In the genomic region with DNA sequence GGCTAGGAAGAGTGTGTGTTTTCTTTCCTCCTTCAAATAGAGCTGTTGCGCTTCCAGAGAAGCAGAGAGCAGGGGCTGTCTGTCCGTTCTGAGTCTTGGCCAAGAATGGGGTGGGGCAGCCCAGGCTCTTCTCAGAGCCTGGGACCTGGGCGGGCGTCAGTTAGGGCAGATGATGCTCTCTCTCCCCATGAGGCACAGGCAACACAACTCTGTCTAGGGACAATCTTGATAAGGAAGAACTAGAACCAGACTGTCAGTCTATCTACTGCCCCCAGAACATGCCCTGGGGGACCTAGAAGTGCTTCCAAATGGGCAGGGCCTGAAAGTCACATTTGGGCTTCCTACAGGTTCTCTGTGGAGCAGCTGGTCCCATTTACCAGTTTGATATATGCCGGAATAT, we compare ENCODE assay signal across 23 mouse cellular contexts. TPM values are rescaled to one million over a fixed set of nuclear protein-coding genes. Genes with fewer than 3 reads are reported as not detected.
DNase-seq lines count a peak whose midpoint lies in the region; ATAC-seq and TF ChIP-seq lines count a peak whose summit lies in the region.
"Had no signal": no experiment of that assay in that cellular context is flagged by ENCODE, and none has a peak within 500 bp of the region (broad histone marks: within the 10 kb centered on the region; RNA-seq: fewer than 3 reads in every experiment).

No protein-coding gene starts in this region.

- no peak for TF ChIP-seq CTCF in bone marrow, adult 2 months (IDR thresholded peaks at IDR 0.05; ENCODE audit: control insufficient read depth, insufficient read depth, low read length)
- TF ChIP-seq CTCF in liver, embryonic 14.5 days (IDR thresholded peaks at IDR 0.05; ENCODE audit: low read depth) = no peak

- no peaks in the 10 kb centered on the region for H3K9me3 ChIP-seq in liver, embryonic 14.5 days (ENCODE audit: control insufficient read depth, low read length)
- no peaks in the 10 kb centered on the region for H3K9me3 ChIP-seq in neural tube, embryonic 15.5 days (replicated peaks)
- H3K9me3 ChIP-seq: embryonic facial prominence, embryonic 15.5 days; forebrain, embryonic 10.5 days; heart, embryonic 13.5 days; hindbrain, embryonic 15.5 days had no signal

- TF ChIP-seq EP300 in liver, embryonic 14.5 days (IDR thresholded peaks at IDR 0.05; ENCODE audit: low read depth) = no peak

- H3K4me3 ChIP-seq in bone marrow, adult 2 months (replicated peaks; ENCODE audit: control insufficient read depth, low read depth, low read length) = no peak overlapping the region
- no peak overlapping the region for H3K4me3 ChIP-seq in liver, embryonic 14.5 days (ENCODE audit: insufficient read depth in 1 of 2, low read depth in 2 of 2, low read length in 2 of 2)
- H3K4me3 ChIP-seq in neural tube, embryonic 15.5 days (replicated peaks) = no peak overlapping the region
- H3K4me3 ChIP-seq: embryonic facial prominence, embryonic 15.5 days; erythroblast, embryonic 14.5 days; forebrain, embryonic 10.5 days; gastrocnemius, adult 2 months; heart, embryonic 13.5 days; hindbrain, embryonic 15.5 days had no signal

- H3K4me2 ChIP-seq in liver, embryonic 14.5 days (ENCODE audit: low read depth) = no peak overlapping the region
- H3K4me2 ChIP-seq in neural tube, embryonic 15.5 days = no peak overlapping the region
- H3K4me2 ChIP-seq: embryonic facial prominence, embryonic 15.5 days; heart, embryonic 13.5 days; hindbrain, embryonic 15.5 days had no signal

- H3K4me1 ChIP-seq in bone marrow, adult 2 months (ENCODE audit: control insufficient read depth, insufficient read depth, low read length) = peaks cover 5% of the 10 kb centered on the region; the same call in 1 of the 2 replicates
- H3K4me1 ChIP-seq in liver, embryonic 14.5 days (replicated peaks; ENCODE audit: control insufficient read depth in 2 of 2, insufficient read depth in 2 of 2, low read length in 1 of 2) = 0 out of 4 replicates have a peak, but pooled peaks cover 0 to 2% of the 10 kb centered on the region in 2 experiments
- no peaks in the 10 kb centered on the region for H3K4me1 ChIP-seq in neural tube, embryonic 15.5 days
- H3K4me1 ChIP-seq: embryonic facial prominence, embryonic 15.5 days; forebrain, embryonic 10.5 days; heart, embryonic 13.5 days; hindbrain, embryonic 15.5 days had no signal

- no peaks in the 10 kb centered on the region for H3K27me3 ChIP-seq in liver, embryonic 14.5 days (ENCODE audit: control insufficient read depth, insufficient read depth, low read length)
- no peaks in the 10 kb centered on the region for H3K27me3 ChIP-seq in neural tube, embryonic 15.5 days (replicated peaks)
- H3K27me3 ChIP-seq: CH12.LX; embryonic facial prominence, embryonic 15.5 days; heart, embryonic 13.5 days; hindbrain, embryonic 15.5 days had no signal

- peak; percentile 71 for ATAC-seq in liver, embryonic 14.5 days (ENCODE audit: insufficient read depth)
- peak; percentile 87 for ATAC-seq in megakaryocyte progenitor cell, adult 5-6 weeks (replicated peaks; ENCODE audit: poor library complexity)
- no peak for ATAC-seq in neural tube, embryonic 15.5 days (ENCODE audit: low FRiP score)
- ATAC-seq: forebrain, embryonic 14.5 days had no signal

- H3K27ac ChIP-seq in bone marrow, adult 2 months (ENCODE audit: control insufficient read depth, insufficient read depth, low read depth, low read length, poor library complexity) = peak overlapping the region; percentile 32; the same call in 1 of the 2 replicates
- H3K27ac ChIP-seq in liver, embryonic 14.5 days = no peak overlapping the region
- H3K27ac ChIP-seq in neural tube, embryonic 15.5 days (replicated peaks) = no peak overlapping the region
- H3K27ac ChIP-seq: embryonic facial prominence, embryonic 15.5 days; forebrain, embryonic 10.5 days; gastrocnemius, adult 2 months; heart, embryonic 13.5 days; hindbrain, embryonic 15.5 days had no signal

- no peak for TF ChIP-seq POLR2A in bone marrow, adult 2 months (IDR thresholded peaks at IDR 0.05; ENCODE audit: borderline replicate concordance, control insufficient read depth, low read depth, low read length)

- peaks cover 19% of the 10 kb centered on the region for H3K36me3 ChIP-seq in liver, embryonic 14.5 days (replicated peaks; ENCODE audit: control insufficient read depth, insufficient read depth, low read depth)
- H3K36me3 ChIP-seq in neural tube, embryonic 15.5 days = peaks cover 80% of the 10 kb centered on the region

- no peak overlapping the region for H3K9ac ChIP-seq in liver, embryonic 14.5 days (replicated peaks)
- H3K9ac ChIP-seq in neural tube, embryonic 15.5 days (replicated peaks) = no peak overlapping the region
- H3K9ac ChIP-seq: embryonic facial prominence, embryonic 15.5 days; heart, embryonic 13.5 days; hindbrain, embryonic 15.5 days had no signal

- peak; percentile 26 for DNase-seq in liver
- no peak for DNase-seq in liver, embryonic 14.5 days (ENCODE audit: low read depth in 3 of 3, low spot score in 3 of 3)
- no peak for DNase-seq in retina, embryonic 14.5 days (ENCODE audit: low spot score)
- DNase-seq in adrenal gland, postnatal 14 days = no peak
- DNase-seq: adrenal gland, adult 2 months; adrenal gland, postnatal 36 days; cerebellum, adult 18-20 months; cerebellum, postnatal 10 days; embryo, embryonic 11 days; gastrocnemius, adult 2 months; gastrocnemius, postnatal 25 days; heart, postnatal 36 days had no signal

- WGBS in bone marrow, adult 2 months = 77% methylated on average over 5 of the region's 5 CpGs
- WGBS in liver, embryonic 14.5 days (ENCODE audit: insufficient replicate concordance) = 39% methylated on average over 5 of the region's 5 CpGs
- WGBS in neural tube, embryonic 15.5 days = 91% methylated on average over 5 of the region's 5 CpGs

RNA-seq across cellular contexts. Expression of a gene that starts 33.9 kb away (rescaled TPM):
- polyA plus RNA-seq in bone marrow, adult 2 months (2011; ENCODE audit: insufficient read depth, insufficient read length, low replicate concordance, missing spikeins) = 19.1 and 36.1 TPM in 2 replicates
- 11.2 and 18.3 TPM in 2 replicates for polyA plus RNA-seq in liver, embryonic 14.5 days (2012; rRNA removed)
- 21.9 and 24.2 TPM in 2 replicates for polyA plus RNA-seq in liver, embryonic 14.5 days (2014; fragmentation: Nextera tagmentation; extraction: Ambion mirVana)
- total RNA-seq in megakaryocyte progenitor cell, adult 5-6 weeks (2015) = 48.4 and 58.5 TPM in 2 replicates
- total RNA-seq in megakaryocyte progenitor cell, adult 5-6 weeks (2017) = 46.8 and 48.4 TPM in 2 replicates
- polyA plus RNA-seq in neural tube, embryonic 15.5 days (2015; fragmentation: Nextera tagmentation; extraction: Ambion mirVana) = 81.3 and 84.7 TPM in 2 replicates
- 59.7 and 62.8 TPM in 2 replicates for total RNA-seq in adrenal gland, postnatal 14 days (2021)

RNA-seq across cellular contexts. Expression of a gene that starts 33.9 kb away (rescaled TPM):
- 29.5 and 44.4 TPM in 2 replicates for polyA plus RNA-seq in bone marrow, adult 2 months (2011; ENCODE audit: insufficient read depth, insufficient read length, low replicate concordance, missing spikeins)
- 47.9 and 77.4 TPM in 2 replicates for polyA plus RNA-seq in liver, embryonic 14.5 days (2012; rRNA removed)
- polyA plus RNA-seq in liver, embryonic 14.5 days (2014; fragmentation: Nextera tagmentation; extraction: Ambion mirVana) = 84.1 and 85.7 TPM in 2 replicates
- total RNA-seq in megakaryocyte progenitor cell, adult 5-6 weeks (2015) = 73.1 and 84.3 TPM in 2 replicates
- 99.3 and 118 TPM in 2 replicates for total RNA-seq in megakaryocyte progenitor cell, adult 5-6 weeks (2017)
- 77.1 and 94.0 TPM in 2 replicates for polyA plus RNA-seq in neural tube, embryonic 15.5 days (2015; fragmentation: Nextera tagmentation; extraction: Ambion mirVana)
- total RNA-seq in adrenal gland, postnatal 14 days (2021) = 40.9 and 44.2 TPM in 2 replicates

RNA-seq across cellular contexts. Expression of a gene that starts 44.6 kb away (rescaled TPM):
- polyA plus RNA-seq in bone marrow, adult 2 months (2011; ENCODE audit: insufficient read depth, insufficient read length, low replicate concordance, missing spikeins) = 0.47 TPM in 1 of 2 replicates, not detected in the other
- 0.02 TPM in 1 of 2 replicates, not detected in the other for polyA plus RNA-seq in liver, embryonic 14.5 days (2012; rRNA removed)
- polyA plus RNA-seq in liver, embryonic 14.5 days (2014; fragmentation: Nextera tagmentation; extraction: Ambion mirVana) = 0.18 TPM in 1 of 2 replicates, not detected in the other
- not detected in 2 replicates for total RNA-seq in megakaryocyte progenitor cell, adult 5-6 weeks (2015)
- 0.04 TPM in 1 of 2 replicates, not detected in the other for total RNA-seq in megakaryocyte progenitor cell, adult 5-6 weeks (2017)
- 0.59 and 0.66 TPM in 2 replicates for polyA plus RNA-seq in neural tube, embryonic 15.5 days (2015; fragmentation: Nextera tagmentation; extraction: Ambion mirVana)
- 0.70 and 0.86 TPM in 2 replicates for total RNA-seq in adrenal gland, postnatal 14 days (2021)
- total RNA-seq: heart, adult 8-10 months; heart, postnatal 36 days had no signal

RNA-seq across cellular contexts. Expression of a gene that starts 58.0 kb away (rescaled TPM):
- 2.2 and 13.3 TPM in 2 replicates for polyA plus RNA-seq in bone marrow, adult 2 months (2011; ENCODE audit: insufficient read depth, insufficient read length, low replicate concordance, missing spikeins)
- polyA plus RNA-seq in liver, embryonic 14.5 days (2012; rRNA removed) = 3.2 and 3.9 TPM in 2 replicates
- polyA plus RNA-seq in liver, embryonic 14.5 days (2014; fragmentation: Nextera tagmentation; extraction: Ambion mirVana) = 6.1 and 6.6 TPM in 2 replicates
- total RNA-seq in megakaryocyte progenitor cell, adult 5-6 weeks (2015) = 12.7 and 15.7 TPM in 2 replicates
- 8.5 and 8.7 TPM in 2 replicates for total RNA-seq in megakaryocyte progenitor cell, adult 5-6 weeks (2017)
- 28.0 and 28.5 TPM in 2 replicates for polyA plus RNA-seq in neural tube, embryonic 15.5 days (2015; fragmentation: Nextera tagmentation; extraction: Ambion mirVana)
- total RNA-seq in adrenal gland, postnatal 14 days (2021) = 14.8 and 19.3 TPM in 2 replicates
